Mouse (Mus musculus) yolk sac, embryonic 10.5 days (tissue): ENCODE data around the gene Micall1.

Experiments used
- DNase-seq: peaks from one replicate; pipeline ENCODE4 v3.0.0-alpha.2; 2017; ENCODE audit warnings: low spot score

The Micall1 gene

DNA sequence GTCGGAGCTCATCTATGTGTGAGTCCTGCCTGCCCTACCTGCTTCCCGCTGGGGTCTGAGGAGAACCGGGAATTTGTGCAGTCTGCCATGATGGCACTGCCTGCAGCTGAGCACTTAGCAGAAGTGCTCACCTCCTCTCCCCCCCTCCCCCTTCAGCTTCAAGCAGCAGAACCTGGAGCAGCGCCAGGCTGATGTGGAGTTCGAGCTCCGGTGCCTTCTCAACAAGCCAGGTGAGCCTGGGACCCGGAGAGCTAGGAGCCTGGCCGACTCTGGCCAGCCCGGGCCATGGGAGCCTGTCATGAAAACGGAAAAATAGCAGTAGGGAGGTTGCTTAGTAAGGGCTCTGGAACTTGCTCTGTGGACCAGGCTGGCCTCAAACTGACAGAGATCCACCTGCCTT lies 22.1 kb downstream of the Micall1 start:
- DNase-seq, result no peak

GRCm38 (mm10) chr15:79131442-79131841 lies 22.7 kb downstream of the Micall1 start:
- DNase-seq, result no peak

GRCm38 (mm10) chr15:79133191-79133661 lies 24.5 kb downstream of the Micall1 start:
- no peak for DNase-seq

- no peak for DNase-seq
Measured at GRCm38 (mm10) chr15:79134496-79135270, 26.0 kb downstream of the Micall1 start.

DNA sequence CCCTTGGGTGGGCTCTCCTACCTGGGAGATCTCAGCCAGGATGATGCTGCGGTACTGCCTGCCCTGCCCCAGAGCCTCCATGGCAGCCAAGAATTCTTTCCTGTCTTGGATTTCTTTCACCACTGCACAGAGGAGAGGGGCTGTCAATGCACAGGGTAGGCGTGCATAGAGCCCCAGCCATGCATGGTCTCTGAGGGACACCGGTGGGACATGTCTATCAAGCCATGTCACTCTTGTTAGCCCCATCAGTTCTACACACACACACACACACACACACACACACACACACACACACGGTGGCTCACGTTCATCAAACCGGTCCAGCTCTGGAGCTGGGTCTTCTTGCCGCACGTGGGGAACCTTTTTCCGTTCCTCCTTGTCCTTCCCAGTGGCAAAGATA lies 26.6 kb downstream of the Micall1 start:
- DNase-seq, result no peak

DNA sequence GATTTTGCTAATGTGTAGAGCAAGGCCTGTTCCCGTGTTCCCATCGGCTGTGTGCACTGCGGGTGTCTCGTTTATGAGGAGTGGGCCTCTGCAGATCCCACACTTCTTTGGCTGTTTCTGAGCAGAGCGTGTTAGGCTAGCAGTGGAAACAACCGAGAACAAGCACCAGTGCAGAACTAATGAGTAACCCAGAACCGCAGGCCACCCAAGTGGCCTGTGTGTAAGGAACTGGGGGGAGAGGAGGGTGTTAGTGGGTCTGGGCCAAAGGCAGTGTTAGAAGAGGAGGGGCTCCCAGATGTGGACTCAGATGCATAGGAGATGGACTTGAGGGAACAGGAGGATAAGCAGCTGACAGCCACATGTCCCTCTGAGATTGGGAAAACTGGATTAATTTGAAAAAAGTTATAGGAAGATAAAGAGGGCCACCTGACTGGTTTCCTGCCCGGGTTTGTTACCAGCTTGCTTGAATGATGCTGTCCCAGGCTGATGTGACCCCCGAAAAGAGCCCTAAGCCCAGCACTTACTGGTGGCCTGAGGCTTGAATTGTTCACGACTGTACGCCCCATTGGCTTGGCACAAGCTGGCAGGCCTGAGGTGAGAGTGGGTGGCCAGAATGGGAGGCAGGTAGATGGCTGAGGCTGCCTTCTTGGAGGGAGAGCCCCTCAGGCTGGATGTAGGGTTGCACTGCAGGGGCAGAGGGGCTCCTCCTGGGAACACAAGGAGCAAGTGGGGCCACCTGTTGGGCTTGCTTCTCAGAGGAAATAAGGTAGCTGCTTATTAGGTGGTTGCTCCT lies 27.3 kb downstream of the Micall1 start:
- DNase-seq, result no peak

DNA sequence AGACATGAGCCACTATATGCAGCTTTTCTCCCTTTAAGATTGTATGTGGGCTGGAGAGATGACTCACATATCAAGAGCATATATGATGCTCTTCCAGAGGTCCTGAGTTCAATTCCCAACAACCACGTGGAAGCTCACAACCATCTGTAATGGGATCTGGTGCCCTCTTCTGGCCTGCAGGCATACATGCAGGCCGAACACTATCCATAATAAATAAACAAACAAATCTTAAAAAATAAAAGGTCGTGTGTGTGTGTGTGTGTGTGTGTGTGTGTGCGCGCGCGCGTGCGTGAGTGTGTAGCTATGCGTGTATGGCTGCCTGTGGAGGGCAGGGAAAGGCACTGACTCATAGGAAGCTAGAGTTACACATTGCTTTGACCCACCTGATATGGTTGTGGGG lies 30.9 kb downstream of the Micall1 start:
- no peak for DNase-seq

DNA sequence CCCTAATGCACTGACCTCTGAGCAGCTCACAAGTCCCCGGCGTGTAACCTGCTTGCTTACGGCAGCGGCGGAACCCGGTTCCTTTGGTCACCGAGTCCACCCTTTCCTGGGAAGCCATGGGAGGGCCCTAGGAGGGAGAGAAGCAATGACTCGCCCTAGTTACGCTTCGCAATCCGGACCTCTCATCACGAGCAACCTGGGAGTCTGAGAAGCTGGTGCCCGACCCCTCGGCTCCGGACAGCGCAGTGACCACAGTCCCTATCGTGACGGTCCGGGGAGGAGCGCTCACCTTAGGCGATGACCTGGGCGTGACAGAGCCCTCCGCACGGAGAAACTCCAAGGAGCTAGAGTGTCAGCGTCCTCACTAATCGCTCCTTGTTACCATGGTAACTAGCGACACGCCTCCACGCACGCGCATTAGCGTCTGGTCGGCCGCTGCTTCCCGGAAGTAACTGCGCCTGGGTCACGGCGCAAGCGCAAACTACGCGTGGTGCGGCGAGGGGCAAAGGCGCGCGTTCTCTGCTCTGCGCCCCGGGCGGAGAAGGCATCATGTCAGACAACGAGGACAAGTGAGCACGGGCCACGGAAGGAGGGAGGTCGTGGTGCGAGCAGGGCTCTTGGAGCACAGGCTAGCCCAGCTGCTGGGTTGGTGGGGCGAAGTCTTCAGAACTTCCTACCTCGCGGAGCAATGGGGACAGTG lies 32.3 kb downstream of the Micall1 start, which contains the start of the genes Polr2f and 1700088E04Rik:
Gene Polr2f (plus strand): TSS at position 144 of the 700 bp plus-strand sequence.
Gene 1700088E04Rik (minus strand): TSS at position 388 of the 700 bp plus-strand sequence.
- DNase-seq, result peak; percentile 94

GRCm38 (mm10) chr15:79141566-79141917 lies 32.8 kb downstream of the Micall1 start:
- no peak for DNase-seq

- DNase-seq, result no peak
Measured at GRCm38 (mm10) chr15:79143316-79143715, 34.6 kb downstream of the Micall1 start.

DNA sequence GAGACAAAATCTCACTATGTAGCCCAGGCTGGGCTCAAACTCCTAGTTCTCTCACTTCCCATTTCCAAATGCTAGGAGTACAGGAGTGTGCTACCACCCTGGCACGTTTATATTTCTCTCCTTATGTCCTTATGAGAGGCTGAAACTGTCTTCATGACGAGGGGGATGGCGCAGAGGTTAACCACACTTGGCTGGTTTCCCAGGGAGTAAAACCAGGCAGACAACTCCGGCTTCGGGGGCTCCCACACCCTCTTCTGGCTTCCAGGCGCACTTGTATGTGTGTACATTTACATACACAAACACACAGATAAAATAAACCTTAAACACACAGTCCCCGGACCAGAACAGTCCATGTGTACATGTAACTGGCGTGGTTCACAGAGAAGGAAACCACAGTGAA lies 35.3 kb downstream of the Micall1 start:
- DNase-seq, result no peak

DNA sequence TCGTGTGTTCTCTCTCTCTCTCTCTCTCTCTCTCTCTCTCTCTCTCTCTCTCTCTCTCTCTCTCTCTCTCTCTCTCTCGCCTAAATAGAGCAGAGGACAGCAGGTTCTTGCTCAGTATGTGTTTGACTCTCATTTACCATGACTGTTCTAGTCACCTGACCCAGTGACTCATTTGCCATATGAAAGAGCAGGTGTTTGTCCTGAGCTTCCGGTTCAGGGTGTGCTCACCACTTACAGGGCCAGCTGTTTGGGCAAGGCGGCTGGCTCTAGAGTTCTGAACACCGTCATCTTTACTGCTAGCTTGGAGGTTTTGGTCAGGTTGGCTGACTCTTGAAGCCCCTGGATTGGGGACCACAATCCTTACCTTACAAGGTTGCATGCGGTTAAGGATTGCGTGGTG lies 36.8 kb downstream of the Micall1 start:
- no peak for DNase-seq

DNA sequence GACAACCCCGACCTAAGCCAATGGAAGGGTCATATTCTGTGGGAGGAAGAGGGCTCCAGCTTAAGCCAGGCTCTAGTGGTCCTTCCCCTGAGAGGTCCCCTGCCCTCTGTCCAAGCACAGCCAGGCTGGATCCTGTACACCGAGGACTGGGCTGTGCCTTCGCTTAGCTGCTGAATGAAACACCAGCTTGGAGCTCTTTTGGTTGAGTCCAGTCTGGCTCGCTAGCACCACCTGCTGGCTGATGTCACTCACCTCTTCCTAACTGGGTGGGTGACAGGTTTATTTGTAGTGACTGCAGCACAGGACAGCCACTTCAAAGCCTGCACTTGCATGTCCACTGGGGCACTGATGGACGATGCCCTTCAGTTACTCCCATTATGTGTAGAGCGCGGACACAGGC lies 39.8 kb downstream of the Micall1 start:
- DNase-seq, result peak; percentile 79

GRCm38 (mm10) chr15:79151881-79152280 lies 43.2 kb downstream of the Micall1 start:
- DNase-seq, result no peak

GRCm38 (mm10) chr15:79152709-79153108 lies 44.0 kb downstream of the Micall1 start:
- DNase-seq, result no peak

DNA sequence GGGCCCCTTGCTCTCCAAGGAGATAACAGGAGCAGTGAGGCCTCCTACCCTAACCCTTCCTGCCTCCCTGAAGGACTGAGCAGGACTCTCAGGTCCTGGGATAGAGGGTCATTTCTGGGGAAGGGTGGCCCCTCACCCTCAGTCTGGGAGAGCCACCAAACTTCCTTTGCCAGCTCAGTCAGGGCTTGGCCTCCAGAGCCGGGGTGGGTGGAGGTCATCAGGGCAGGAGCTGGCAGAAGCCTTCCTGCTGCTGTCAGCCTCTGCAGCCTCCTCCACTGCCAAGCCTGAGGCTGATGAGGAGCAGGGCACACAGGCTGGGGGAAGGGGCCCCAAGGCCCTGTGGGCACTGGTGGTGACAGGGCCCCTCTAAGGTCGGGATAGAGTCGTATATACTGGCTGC lies 46.9 kb downstream of the Micall1 start:
- DNase-seq, result no peak

DNA sequence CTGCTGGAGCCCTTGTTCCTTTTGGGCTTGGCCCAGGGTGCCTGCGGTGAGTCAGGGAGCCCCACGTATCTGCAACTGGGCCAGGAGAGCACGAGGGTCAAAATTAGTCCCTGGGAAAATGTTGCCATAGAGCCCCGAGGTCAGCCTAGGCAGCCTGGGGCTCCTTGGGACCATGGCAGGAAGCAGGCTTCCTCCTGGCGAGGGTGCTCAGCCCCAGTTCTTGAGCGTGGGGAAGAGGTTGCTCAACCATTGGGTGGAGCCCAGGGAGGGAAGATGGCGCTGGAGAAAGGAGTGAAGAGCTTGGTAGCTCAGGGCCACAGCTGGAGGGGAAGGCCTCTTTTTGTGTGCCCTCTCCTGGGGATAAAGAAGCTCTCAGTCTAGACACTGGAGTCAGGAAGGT lies 53.6 kb downstream of the Micall1 start:
- DNase-seq, result no peak

DNA sequence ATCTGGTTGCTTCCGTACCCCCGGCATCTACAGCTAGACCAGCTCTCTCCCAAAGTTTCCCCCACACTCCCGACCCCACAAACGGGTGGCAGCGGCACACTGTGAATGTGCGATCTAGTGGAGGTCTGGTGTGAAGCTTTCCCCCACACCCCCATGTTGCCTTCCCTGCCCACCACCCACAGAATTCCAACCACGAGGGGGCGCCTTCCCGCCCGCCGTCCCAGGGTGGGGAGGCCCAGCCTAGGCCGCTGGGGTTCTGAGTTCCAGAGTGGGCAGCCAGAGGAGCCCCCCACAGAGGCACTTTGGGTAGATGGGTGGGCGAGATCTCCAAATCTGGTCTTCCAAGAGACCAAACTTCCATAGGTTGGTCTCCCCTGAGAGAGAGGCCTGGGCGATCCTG lies 54.1 kb downstream of the Micall1 start:
- no peak for DNase-seq

DNA sequence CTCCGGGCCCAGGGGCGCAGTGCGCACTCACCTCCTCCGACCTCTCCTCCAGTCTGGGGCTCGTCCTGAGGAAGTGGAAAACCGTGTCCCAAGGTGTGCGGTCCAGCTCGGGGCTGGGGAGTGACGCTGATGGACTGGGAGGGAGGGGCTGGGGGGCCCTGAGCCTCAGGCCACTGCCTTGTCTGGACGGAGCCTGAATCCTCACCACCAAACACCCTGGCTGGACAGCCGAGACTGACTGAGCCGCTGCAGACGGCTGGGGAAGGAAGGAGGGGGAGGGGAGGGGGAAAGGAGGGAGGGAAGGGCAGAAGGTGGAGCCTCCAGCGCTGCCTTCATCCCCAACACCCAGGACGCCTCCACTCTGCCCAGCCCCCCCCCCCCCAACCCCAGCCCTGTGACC lies 55.6 kb downstream of the Micall1 start:
- DNase-seq, result no peak

DNA sequence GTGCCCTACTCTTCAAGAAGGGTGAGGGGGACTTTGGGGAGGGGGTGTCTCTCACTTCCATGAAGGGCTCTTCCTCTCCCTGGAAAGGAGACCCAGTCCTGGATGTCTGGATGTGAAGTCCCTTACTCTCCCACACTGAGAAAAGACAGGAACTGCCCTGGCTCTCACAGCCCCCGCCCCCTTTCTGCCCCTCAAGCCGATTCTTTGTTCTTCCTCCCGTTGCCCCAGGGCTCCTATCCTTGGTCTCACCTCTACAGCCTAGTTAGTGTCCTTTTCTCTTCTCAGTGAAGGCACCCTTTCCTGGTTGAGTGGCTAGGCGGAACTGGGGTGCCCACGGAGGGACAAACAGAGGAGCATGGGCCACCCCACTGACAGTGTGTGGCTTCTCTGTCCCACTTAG lies 56.4 kb downstream of the Micall1 start, which contains the start of gene Sox10:
Gene Sox10 (minus strand): TSS at position 101 of the 400 bp plus-strand sequence.
- no peak for DNase-seq

DNA sequence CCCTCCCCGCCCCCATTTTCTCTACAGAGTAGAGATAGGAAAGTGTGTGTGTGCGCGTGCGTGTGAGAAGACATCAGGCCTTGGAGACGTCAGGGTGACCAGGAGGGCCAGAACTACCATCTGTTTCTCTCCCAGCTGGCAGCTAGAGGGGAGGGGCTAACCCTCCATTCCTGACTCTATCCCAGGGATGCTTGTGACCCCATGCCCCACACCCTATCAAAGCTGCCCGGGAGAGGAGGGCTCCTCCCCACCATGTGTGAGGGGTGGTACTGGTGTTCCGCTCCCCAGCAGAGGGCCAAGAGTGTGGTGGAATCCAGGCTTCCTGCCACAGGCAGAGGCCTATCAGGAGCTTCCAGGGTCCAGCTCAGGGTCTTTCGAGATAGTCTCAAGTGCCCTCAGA lies 58.0 kb downstream of the Micall1 start:
- DNase-seq, result no peak

GRCm38 (mm10) chr15:79176905-79177304 lies 68.2 kb downstream of the Micall1 start:
- DNase-seq, result no peak

GRCm38 (mm10) chr15:79185213-79185612 lies 76.5 kb downstream of the Micall1 start:
- no peak for DNase-seq
